Mouse (Mus musculus): ENCODE data around the gene Zfp62. TPM values are rescaled to one million over a fixed set of nuclear protein-coding genes. Genes with fewer than 3 reads are reported as not detected.

The Zfp62 gene
- polyA plus RNA-seq, 2 experiments, result 5.2 to 10.6 TPM

DNA sequence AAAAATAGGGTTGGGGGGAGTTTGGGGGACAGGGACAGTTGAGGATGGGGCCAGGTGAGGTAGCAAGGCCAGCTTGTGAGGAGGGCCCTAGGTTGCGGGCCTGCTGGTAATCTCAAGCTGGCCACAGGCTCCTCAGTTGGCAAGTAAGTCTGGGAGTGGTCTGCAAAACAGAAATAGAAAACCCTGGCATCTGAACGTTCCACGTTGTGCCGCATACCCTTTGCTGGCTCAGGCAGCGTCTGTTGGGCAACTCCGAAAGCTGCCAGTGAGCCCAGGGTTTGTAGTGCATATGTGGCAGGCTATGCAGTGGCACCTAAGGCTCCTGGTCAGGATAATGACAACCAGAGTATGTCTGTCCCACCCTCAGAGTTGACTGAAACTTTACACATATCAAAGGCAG, 60.1 kb downstream of the Zfp62 start:
- Histone ChIP-seq H3K4me1 (replicated peaks; ENCODE audit: control insufficient read depth in 2 of 2, insufficient read depth in 2 of 2, low read length in 1 of 2) (peaks cover 0 to 8% of the 10 kb centered on the region in 2 experiments; a peak in 2 of 4 replicates), H3K36me3 (replicated peaks; ENCODE audit: control insufficient read depth, insufficient read depth, low read depth) (peaks cover 26% of the 10 kb centered on the region), H3K27me3 (ENCODE audit: control insufficient read depth, insufficient read depth, low read length) (no peaks in the 10 kb centered on the region), H3K4me2 (ENCODE audit: low read depth) (no peak overlapping the region), H3K27ac (no peak overlapping the region), H3K4me3 (ENCODE audit: insufficient read depth in 1 of 2, low read depth in 2 of 2, low read length in 2 of 2) (no peak overlapping the region), H3K9me3 (ENCODE audit: control insufficient read depth, low read length) (no peaks in the 10 kb centered on the region), H3K9ac (replicated peaks) (no peak overlapping the region)
- no peak for DNase-seq (ENCODE audit: low read depth in 3 of 3, low spot score in 3 of 3)
- ATAC-seq (ENCODE audit: insufficient read depth), result no peak
- WGBS (ENCODE audit: insufficient replicate concordance), result 82% methylated on average over 6 of the region's 6 CpGs
- TF ChIP-seq EP300 (IDR thresholded peaks at IDR 0.05; ENCODE audit: low read depth) (no peak), CTCF (IDR thresholded peaks at IDR 0.05; ENCODE audit: low read depth) (no peak)

DNA sequence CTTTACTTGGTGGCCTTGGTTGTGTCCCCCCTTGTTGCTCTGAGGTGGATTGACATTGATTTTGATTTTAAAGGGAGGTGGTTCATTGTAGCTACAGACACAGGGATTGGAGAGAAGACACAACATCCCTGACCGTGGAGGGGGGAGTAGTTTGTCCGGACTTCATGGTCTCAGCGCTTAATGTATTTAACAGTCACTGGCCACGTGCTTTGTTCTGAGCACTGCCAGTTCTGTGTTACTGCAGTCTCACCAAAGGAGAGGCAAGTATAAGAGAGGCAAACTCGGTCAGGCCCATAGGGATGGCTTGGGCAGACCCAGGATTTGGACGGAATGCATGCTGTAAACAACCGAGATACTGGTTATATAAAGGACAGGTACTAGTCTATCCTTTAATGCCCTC, 61.0 kb downstream of the Zfp62 start:
- Histone ChIP-seq H3K9ac (replicated peaks) (no peak overlapping the region), H3K27ac (no peak overlapping the region), H3K36me3 (replicated peaks; ENCODE audit: control insufficient read depth, insufficient read depth, low read depth) (peaks cover 26% of the 10 kb centered on the region), H3K4me2 (ENCODE audit: low read depth) (no peak overlapping the region), H3K4me3 (ENCODE audit: insufficient read depth in 1 of 2, low read depth in 2 of 2, low read length in 2 of 2) (no peak overlapping the region), H3K9me3 (ENCODE audit: control insufficient read depth, low read length) (no peaks in the 10 kb centered on the region), H3K27me3 (ENCODE audit: control insufficient read depth, insufficient read depth, low read length) (no peaks in the 10 kb centered on the region), H3K4me1 (replicated peaks; ENCODE audit: control insufficient read depth in 2 of 2, insufficient read depth in 2 of 2, low read length in 1 of 2) (peaks cover 0 to 8% of the 10 kb centered on the region in 2 experiments; a peak in 2 of 4 replicates)
- 85% methylated on average over 7 of the region's 7 CpGs for WGBS (ENCODE audit: insufficient replicate concordance)
- TF ChIP-seq EP300 (IDR thresholded peaks at IDR 0.05; ENCODE audit: low read depth), result no peak
- TF ChIP-seq CTCF (IDR thresholded peaks at IDR 0.05; ENCODE audit: low read depth), result no peak
- ATAC-seq (ENCODE audit: insufficient read depth) (no peak), DNase-seq (ENCODE audit: low read depth in 3 of 3, low spot score in 3 of 3) (no peak)

DNA sequence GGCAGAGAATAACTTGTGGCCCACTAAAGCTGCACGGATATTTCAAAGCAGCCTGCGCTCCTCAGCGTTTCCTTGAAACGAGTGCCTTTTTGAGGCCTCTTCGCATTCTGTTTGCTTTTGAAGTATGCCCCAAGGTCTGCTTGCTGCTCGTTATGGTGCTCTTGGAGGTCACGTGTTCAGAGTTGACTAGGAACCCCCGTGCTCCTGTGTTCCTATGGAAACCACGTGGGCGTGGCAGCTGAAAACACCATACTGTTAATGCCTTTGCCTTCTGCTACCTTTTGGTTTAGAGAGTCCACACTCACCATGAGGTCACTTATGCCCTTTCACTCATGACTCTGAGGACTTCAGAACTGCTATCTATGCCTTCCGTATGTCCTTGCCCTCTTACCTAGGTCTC, 61.5 kb downstream of the Zfp62 start:
- no peak overlapping the region for H3K27ac ChIP-seq
- no peak overlapping the region for H3K4me3 ChIP-seq (ENCODE audit: insufficient read depth in 1 of 2, low read depth in 2 of 2, low read length in 2 of 2)
- H3K9ac ChIP-seq (replicated peaks), result no peak overlapping the region
- H3K36me3 ChIP-seq (replicated peaks; ENCODE audit: control insufficient read depth, insufficient read depth, low read depth), result peaks cover 26% of the 10 kb centered on the region
- 69% methylated on average over 11 of the region's 11 CpGs for WGBS (ENCODE audit: insufficient replicate concordance)
- no peak for ATAC-seq (ENCODE audit: insufficient read depth)
- no peaks in the 10 kb centered on the region for H3K27me3 ChIP-seq (ENCODE audit: control insufficient read depth, insufficient read depth, low read length)
- no peak overlapping the region for H3K4me2 ChIP-seq (ENCODE audit: low read depth)
- DNase-seq (ENCODE audit: low read depth in 3 of 3, low spot score in 3 of 3), result no peak
- H3K4me1 ChIP-seq (replicated peaks; ENCODE audit: control insufficient read depth in 2 of 2, insufficient read depth in 2 of 2, low read length in 1 of 2), result peaks cover 0 to 8% of the 10 kb centered on the region in 2 experiments; a peak in 2 of 4 replicates
- TF ChIP-seq CTCF (IDR thresholded peaks at IDR 0.05; ENCODE audit: low read depth), result no peak
- TF ChIP-seq EP300 (IDR thresholded peaks at IDR 0.05; ENCODE audit: low read depth), result no peak
- H3K9me3 ChIP-seq (ENCODE audit: control insufficient read depth, low read length), result no peaks in the 10 kb centered on the region

DNA sequence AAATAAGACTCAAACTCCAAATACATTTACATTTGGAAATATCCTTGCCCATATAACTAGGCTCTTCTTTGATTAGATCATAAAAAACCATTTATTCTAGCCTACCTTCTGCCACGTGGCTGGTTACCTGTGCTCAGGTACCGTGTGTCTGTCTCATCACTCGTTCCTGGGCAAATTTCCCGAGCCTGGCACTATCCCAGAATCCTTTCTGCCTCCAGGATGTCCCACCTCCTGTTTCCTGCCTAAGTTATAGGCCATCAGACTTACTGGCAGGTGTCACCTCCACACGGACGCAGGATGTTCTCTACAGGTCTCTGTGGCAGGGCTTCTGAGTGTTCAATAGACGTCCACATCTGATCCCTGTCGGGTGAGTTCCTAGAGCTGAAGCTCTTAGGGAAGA, 62.0 kb downstream of the Zfp62 start:
- H3K27ac ChIP-seq, result no peak overlapping the region
- WGBS (ENCODE audit: insufficient replicate concordance), result 74% methylated on average over 8 of the region's 8 CpGs
- H3K4me1 ChIP-seq (replicated peaks; ENCODE audit: control insufficient read depth in 2 of 2, insufficient read depth in 2 of 2, low read length in 1 of 2), result peaks cover 0 to 8% of the 10 kb centered on the region in 2 experiments; a peak in 2 of 4 replicates
- H3K36me3 ChIP-seq (replicated peaks; ENCODE audit: control insufficient read depth, insufficient read depth, low read depth), result peaks cover 26% of the 10 kb centered on the region
- no peaks in the 10 kb centered on the region for H3K9me3 ChIP-seq (ENCODE audit: control insufficient read depth, low read length)
- no peak for TF ChIP-seq CTCF (IDR thresholded peaks at IDR 0.05; ENCODE audit: low read depth)
- TF ChIP-seq EP300 (IDR thresholded peaks at IDR 0.05; ENCODE audit: low read depth), result no peak
- H3K9ac ChIP-seq (replicated peaks), result no peak overlapping the region
- no peak for ATAC-seq (ENCODE audit: insufficient read depth)
- no peak for DNase-seq (ENCODE audit: low read depth in 3 of 3, low spot score in 3 of 3)
- no peaks in the 10 kb centered on the region for H3K27me3 ChIP-seq (ENCODE audit: control insufficient read depth, insufficient read depth, low read length)
- no peak overlapping the region for H3K4me3 ChIP-seq (ENCODE audit: insufficient read depth in 1 of 2, low read depth in 2 of 2, low read length in 2 of 2)
- H3K4me2 ChIP-seq (ENCODE audit: low read depth), result no peak overlapping the region

DNA sequence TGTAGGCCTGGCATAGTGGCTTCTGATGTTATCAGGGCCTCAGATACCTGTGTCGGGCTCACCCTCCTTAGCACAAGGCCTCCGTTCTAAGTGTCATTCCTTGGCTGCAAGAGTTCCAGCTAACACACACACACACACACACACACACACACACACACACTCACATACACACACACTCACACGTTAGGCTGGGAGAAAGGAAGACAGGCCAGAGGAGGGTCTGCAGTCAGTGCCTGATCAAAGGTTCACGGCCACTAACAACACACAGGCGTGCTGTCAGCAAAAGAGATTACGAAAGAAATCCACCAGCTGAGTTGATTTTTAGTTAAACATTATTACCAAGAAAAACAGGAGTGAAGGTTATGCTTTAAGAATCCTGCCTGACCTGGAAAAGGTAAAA, 63.6 kb downstream of the Zfp62 start:
- ATAC-seq (ENCODE audit: insufficient read depth), result peak; percentile 38; the same call in 1 of the 2 replicates
- Histone ChIP-seq H3K4me3 (ENCODE audit: insufficient read depth in 1 of 2, low read depth in 2 of 2, low read length in 2 of 2) (no peak overlapping the region), H3K4me1 (replicated peaks; ENCODE audit: control insufficient read depth in 2 of 2, insufficient read depth in 2 of 2, low read length in 1 of 2) (peaks cover 0 to 8% of the 10 kb centered on the region in 2 experiments; a peak in 2 of 4 replicates), H3K9ac (replicated peaks) (no peak overlapping the region), H3K27ac (no peak overlapping the region), H3K9me3 (ENCODE audit: control insufficient read depth, low read length) (no peaks in the 10 kb centered on the region), H3K36me3 (replicated peaks; ENCODE audit: control insufficient read depth, insufficient read depth, low read depth) (peaks cover 10% of the 10 kb centered on the region), H3K27me3 (ENCODE audit: control insufficient read depth, insufficient read depth, low read length) (no peaks in the 10 kb centered on the region), H3K4me2 (ENCODE audit: low read depth) (no peak overlapping the region)
- TF ChIP-seq EP300 (IDR thresholded peaks at IDR 0.05; ENCODE audit: low read depth) (no peak), CTCF (IDR thresholded peaks at IDR 0.05; ENCODE audit: low read depth) (no peak)
- DNase-seq (ENCODE audit: low read depth in 3 of 3, low spot score in 3 of 3), result no peak
- 73% methylated on average over 6 of the region's 6 CpGs for WGBS (ENCODE audit: insufficient replicate concordance)
